Mouse (Mus musculus) erythroblast, embryonic 14.5 days (primary cell): ENCODE data around the gene Sgta.

Experiments
- GATA1 ChIP-seq: IDR thresholded peaks from 2 replicates; pipeline ENCODE4 v1.6.1; 2012; ENCODE audit warnings: low read length, inconsistent platforms, mixed read lengths
- TAL1 ChIP-seq: IDR thresholded peaks from 3 replicates; pipeline ENCODE4 v1.6.1; 2012; ENCODE audit warnings: low read length, inconsistent platforms, mixed read lengths

- TF ChIP-seq TAL1 = no peak
- no peak for TF ChIP-seq GATA1
Measured at GRCm38 (mm10) chr10:80997332-80997731, 62.6 kb downstream of the Sgta start.
